Mouse (Mus musculus) limb, embryonic 11.5 days (tissue): Measurements from ENCODE around the gene Ffar4. TPM values are rescaled to one million over a fixed set of nuclear protein-coding genes. Genes with fewer than 3 reads are reported as not detected.

Experiments used
- ATAC-seq: fragments of 200-750 bp; cut with Nextera tagmentation; 2 replicates; pipeline ENCODE4 v1.8.0; 2017; ENCODE audit warnings: low read depth; ENCODE audit not compliant: insufficient number of reproducible peaks, low FRiP score, low TSS enrichment
- DNase-seq: peaks from one replicate; pipeline ENCODE4 v3.0.0-alpha.2; 2015; ENCODE audit warnings: low spot score
- H3K27ac ChIP-seq: fragments of 300-500 bp; sonication (generic); replicated peaks from 2 replicates; pipeline ENCODE4 v1.5.1; 2014; ENCODE audit warnings: low read depth, mild to moderate bottlenecking, low read length
- H3K27me3 ChIP-seq: fragments of 300-500 bp; sonication (generic); 2 replicates; pipeline ENCODE4 v1.6.1; 2014; ENCODE audit warnings: mild to moderate bottlenecking, low read length, mixed read lengths; ENCODE audit not compliant: control insufficient read depth, insufficient read depth
- H3K36me3 ChIP-seq: fragments of 300-500 bp; sonication (generic); 2 replicates; pipeline ENCODE4 v1.6.1; 2014; ENCODE audit warnings: mild to moderate bottlenecking, low read length, moderate library complexity, mixed read lengths; ENCODE audit not compliant: control insufficient read depth, insufficient read depth
- H3K4me1 ChIP-seq: fragments of 300-500 bp; sonication (generic); 2 replicates; pipeline ENCODE4 v1.6.1; 2014; ENCODE audit warnings: low read length, mixed read lengths; ENCODE audit not compliant: control insufficient read depth, insufficient read depth
- H3K4me2 ChIP-seq: fragments of 300-500 bp; sonication (generic); 2 replicates; pipeline ENCODE4 v1.6.1; 2014; ENCODE audit warnings: low read depth, mild to moderate bottlenecking, moderate library complexity; ENCODE audit not compliant: severe bottlenecking
- H3K4me3 ChIP-seq: fragments of 300-500 bp; sonication (generic); 2 replicates; pipeline ENCODE4 v1.5.1; 2014; ENCODE audit warnings: low read depth, low read length
- H3K9ac ChIP-seq: fragments of 300-500 bp; sonication (generic); 2 replicates; pipeline ENCODE4 v1.6.1; 2014; ENCODE audit warnings: mild to moderate bottlenecking, low read length
- H3K9me3 ChIP-seq: fragments of 300-500 bp; sonication (generic); 2 replicates; pipeline ENCODE4 v1.6.1; 2016; ENCODE audit warnings: low read length; ENCODE audit not compliant: control insufficient read depth
- WGBS: fragments of 180-500 bp; shearing (Covaris S2); extraction: QIAGEN DNeasy Blood & Tissue Kit; methylation state at CpG from one replicate; pipeline ENCODE4 v1.1.7; 2014; 5-methylcytosine and 5-hydroxymethylcytosine counted together
- polyA plus RNA-seq: library from polyadenylated mRNA; unstranded; fragments of >200 nt; fragmentation: Nextera tagmentation; extraction: Ambion mirVana; gene quantifications from 2 replicates; pipeline ENCODE4 v1.2.1, GENCODE M21; 2014

The Ffar4 gene
- polyA plus RNA-seq = 0.31 and 0.72 TPM in 2 replicates

DNA sequence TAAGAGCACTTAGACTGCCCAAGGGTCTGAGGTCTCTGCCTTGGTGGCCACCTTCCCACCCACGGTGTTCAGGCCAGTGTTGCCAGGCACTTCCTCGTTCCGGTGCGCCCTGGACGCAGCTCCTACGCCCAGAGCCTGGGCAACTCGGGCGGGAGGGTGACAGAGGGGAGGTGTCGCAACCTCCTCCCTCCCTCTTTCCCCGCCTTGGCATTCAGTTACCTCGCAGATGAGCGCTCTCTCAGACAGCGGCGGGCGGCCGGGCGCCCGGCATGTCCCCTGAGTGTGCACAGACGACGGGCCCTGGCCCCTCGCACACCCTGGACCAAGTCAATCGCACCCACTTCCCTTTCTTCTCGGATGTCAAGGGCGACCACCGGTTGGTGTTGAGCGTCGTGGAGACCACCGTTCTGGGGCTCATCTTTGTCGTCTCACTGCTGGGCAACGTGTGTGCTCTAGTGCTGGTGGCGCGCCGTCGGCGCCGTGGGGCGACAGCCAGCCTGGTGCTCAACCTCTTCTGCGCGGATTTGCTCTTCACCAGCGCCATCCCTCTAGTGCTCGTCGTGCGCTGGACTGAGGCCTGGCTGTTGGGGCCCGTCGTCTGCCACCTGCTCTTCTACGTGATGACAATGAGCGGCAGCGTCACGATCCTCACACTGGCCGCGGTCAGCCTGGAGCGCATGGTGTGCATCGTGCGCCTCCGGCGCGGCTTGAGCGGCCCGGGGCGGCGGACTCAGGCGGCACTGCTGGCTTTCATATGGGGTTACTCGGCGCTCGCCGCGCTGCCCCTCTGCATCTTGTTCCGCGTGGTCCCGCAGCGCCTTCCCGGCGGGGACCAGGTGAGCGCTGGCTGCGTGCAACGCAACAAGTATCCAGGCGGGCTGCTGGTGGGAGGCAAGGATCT lies at the start of gene Ffar4:
Gene Ffar4 (plus strand): TSS at position 214 of the 901 bp plus-strand sequence.
- Histone ChIP-seq H3K4me1 (peaks cover 7% of the 10 kb centered on the region), H3K9me3 (no peaks in the 10 kb centered on the region), H3K9ac (no peak within 1 kb of the TSS), H3K27me3 (peaks cover 35% of the 10 kb centered on the region), H3K36me3 (no peaks in the 10 kb centered on the region), H3K4me2 (peak within 1 kb of the TSS; percentile 44), H3K4me3 (peak within 1 kb of the TSS; percentile 22), H3K27ac (no peak within 1 kb of the TSS)
- no peak; the same call in 1 of the 2 replicates for ATAC-seq
- peak; percentile 48 for DNase-seq
- 1% methylated on average over 75 of the region's 77 CpGs for WGBS

DNA sequence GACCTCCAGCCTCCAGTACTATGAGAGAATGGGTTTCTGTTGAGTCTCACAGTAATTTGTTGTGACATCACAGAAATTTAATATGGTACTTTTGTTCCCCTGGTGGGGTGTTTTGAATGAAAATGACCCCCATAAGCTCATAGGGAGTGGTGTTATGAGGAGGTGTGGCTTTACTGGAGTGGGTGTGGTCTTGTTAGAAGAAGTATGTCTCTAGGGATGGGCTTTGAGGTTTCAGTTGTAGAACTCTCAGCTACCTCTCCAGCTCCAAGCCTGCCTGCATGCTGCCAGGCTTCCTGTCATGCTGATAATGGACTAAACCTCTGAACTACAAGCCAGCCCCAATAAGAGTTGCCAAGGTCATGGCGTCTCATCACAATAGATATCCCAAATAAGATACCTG lies 47.2 kb upstream of the Ffar4 start:
- WGBS = 85% methylated on average over 1 of the region's 1 CpGs
- no peaks in the 10 kb centered on the region for H3K36me3 ChIP-seq
- H3K27ac ChIP-seq = no peak overlapping the region
- no peaks in the 10 kb centered on the region for H3K27me3 ChIP-seq
- ATAC-seq (no peak), DNase-seq (no peak)
- H3K4me1 ChIP-seq = peaks cover 3% of the 10 kb centered on the region; the same call in 1 of the 2 replicates
- no peak overlapping the region for H3K4me2 ChIP-seq
- no peak overlapping the region for H3K9ac ChIP-seq
- no peaks in the 10 kb centered on the region for H3K9me3 ChIP-seq
- no peak overlapping the region for H3K4me3 ChIP-seq

DNA sequence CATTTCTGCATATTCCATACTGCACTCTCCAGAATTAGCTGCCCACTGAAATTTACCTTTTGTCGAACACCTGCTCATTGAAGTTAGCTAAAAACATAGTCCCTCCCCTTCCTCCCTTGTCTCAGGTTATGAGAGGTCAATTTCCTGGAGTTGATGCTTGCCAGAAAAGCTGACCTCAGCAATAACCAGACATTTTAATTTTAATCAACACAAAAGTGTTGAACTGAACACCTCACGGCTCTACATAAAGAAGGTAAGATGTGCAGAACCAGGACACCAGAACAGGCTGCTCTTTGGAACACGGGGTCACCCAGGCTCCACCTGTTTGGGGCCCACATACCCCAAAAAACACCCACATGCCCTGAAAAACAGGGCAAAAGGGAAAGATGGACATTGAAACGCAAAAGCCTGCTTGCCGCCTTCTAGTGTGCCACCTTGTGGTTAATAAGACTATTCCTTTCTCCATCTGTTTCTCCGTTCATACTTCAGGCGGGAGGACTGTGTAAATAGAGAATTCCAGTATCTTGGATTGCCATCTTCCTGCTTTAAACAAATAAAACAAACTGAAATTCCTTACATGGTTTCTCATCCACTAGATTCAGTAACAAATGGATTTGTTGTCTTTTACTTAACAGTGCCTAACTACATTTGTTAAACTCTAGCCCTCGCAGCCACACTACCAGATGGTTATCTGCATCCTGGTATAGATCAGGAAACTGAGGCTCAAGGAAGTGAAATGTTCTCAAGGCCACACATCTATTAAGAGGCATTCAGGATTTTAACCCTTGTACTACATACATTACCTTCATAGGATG lies 43.4 kb upstream of the Ffar4 start:
- Histone ChIP-seq H3K4me2 (peak overlapping the region; percentile 39), H3K9ac (no peak overlapping the region), H3K27ac (no peak overlapping the region), H3K4me1 (peaks cover 10% of the 10 kb centered on the region), H3K36me3 (0 out of 2 replicates have a peak, but pooled peaks cover 2% of the 10 kb centered on the region), H3K27me3 (no peaks in the 10 kb centered on the region), H3K4me3 (peak overlapping the region; percentile 60), H3K9me3 (no peaks in the 10 kb centered on the region)
- ATAC-seq (no peak), DNase-seq (peak; percentile 44)
- WGBS = 29% methylated on average over 8 of the region's 8 CpGs

DNA sequence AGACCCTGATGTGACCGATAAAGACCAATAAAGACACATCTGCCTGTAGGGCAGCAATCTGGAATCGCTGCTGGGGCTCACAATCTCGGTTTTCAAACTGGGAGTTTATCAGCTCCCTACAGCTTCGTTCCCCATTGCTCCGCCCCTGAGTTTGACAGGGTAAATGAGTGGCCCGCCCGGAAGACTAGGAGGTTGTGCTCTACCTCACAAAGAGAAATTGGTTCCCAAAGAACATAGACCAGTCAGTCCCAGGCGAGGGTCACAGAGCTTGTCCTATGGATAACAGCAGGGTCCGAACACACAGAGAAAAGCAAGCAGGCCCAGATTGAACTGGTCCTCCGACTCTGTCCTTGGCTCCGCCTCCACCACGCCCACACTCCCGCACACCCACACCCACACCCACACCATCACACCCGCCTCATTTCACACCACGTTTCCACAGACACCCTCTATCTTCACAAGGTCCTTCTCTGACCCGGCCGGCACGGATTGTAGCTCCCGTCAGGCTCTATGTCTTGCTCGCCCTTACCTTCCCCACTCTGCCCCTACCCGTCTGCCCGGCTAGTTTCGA lies 42.6 kb upstream of the Ffar4 start:
- Histone ChIP-seq H3K4me1 (peaks cover 10% of the 10 kb centered on the region), H3K36me3 (0 out of 2 replicates have a peak, but pooled peaks cover 2% of the 10 kb centered on the region), H3K27me3 (no peaks in the 10 kb centered on the region), H3K27ac (no peak overlapping the region), H3K4me2 (peak overlapping the region; percentile 39), H3K9ac (no peak overlapping the region), H3K4me3 (peak overlapping the region; percentile 60), H3K9me3 (no peaks in the 10 kb centered on the region)
- under 1% methylated on average over 23 of the region's 23 CpGs for WGBS
- ATAC-seq (peak; percentile 88), DNase-seq (no peak)

DNA sequence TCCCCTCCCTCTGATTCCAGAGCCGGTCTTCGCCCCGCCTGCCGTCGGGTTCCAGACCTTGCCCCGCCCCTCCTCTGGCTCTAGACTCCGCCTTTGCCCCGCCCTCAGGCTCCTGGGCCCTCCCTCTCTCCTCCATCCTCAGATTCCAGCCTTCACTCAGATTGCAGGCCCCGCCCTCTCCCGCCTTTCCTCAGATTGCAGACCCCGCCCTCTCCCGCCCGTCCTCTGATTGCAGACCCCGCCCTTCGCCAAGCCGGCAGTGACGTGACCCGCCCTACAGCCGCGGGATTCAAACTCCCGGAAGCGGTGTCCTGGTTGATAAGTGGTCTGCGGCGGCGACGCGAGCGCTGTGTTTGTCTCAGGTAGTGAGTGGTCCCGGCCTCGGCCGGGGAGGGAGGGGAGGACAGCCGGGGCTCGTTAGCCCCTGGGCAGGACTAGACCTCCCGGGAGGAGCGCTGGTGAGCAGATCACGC lies 42.1 kb upstream of the Ffar4 start, which contains the start of gene Cep55:
Gene Cep55 (plus strand): TSS at position 292 of the 473 bp plus-strand sequence.
- Histone ChIP-seq H3K27ac (0 out of 2 replicates have a peak within 1 kb of the TSS, but pooled peaks have one; percentile 3), H3K36me3 (0 out of 2 replicates have a peak, but pooled peaks cover 2% of the 10 kb centered on the region), H3K4me2 (peak within 1 kb of the TSS; percentile 65), H3K4me1 (peaks cover 10% of the 10 kb centered on the region), H3K4me3 (peak within 1 kb of the TSS; percentile 60), H3K27me3 (no peaks in the 10 kb centered on the region), H3K9ac (peak within 1 kb of the TSS; percentile 63), H3K9me3 (no peaks in the 10 kb centered on the region)
- ATAC-seq (peak; percentile 96), DNase-seq (peak; percentile 99)
- under 1% methylated on average over 36 of the region's 36 CpGs for WGBS

DNA sequence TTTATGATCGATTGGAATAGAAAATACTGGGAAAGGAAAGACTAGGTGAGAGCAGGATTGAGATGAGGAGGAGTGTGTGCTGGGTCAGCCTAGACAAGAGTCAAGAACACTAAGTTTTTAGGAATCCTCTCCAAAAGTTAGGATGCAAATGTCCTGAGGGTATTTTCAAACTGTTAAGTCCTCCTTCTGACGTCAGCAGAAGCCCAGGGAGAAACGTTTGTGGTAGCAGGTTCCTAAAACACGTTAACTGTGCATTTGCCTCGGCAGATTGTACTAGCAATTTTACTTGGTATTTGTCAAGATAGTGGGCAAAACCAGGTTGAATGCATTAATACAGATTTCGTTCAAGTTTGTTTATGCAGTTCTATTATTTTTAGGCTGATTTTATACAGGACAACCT lies 41.1 kb upstream of the Ffar4 start:
- ATAC-seq = no peak
- H3K4me1 ChIP-seq = peaks cover 10% of the 10 kb centered on the region
- H3K27ac ChIP-seq = no peak overlapping the region
- H3K4me2 ChIP-seq = peak overlapping the region; percentile 65
- H3K9ac ChIP-seq = peak overlapping the region; percentile 22; the same call in 1 of the 2 replicates
- H3K27me3 ChIP-seq = no peaks in the 10 kb centered on the region
- H3K9me3 ChIP-seq = no peaks in the 10 kb centered on the region
- H3K36me3 ChIP-seq = peaks cover 6% of the 10 kb centered on the region; the same call in 1 of the 2 replicates
- no peak for DNase-seq
- H3K4me3 ChIP-seq = peak overlapping the region; percentile 60
- 21% methylated on average over 6 of the region's 6 CpGs for WGBS

DNA sequence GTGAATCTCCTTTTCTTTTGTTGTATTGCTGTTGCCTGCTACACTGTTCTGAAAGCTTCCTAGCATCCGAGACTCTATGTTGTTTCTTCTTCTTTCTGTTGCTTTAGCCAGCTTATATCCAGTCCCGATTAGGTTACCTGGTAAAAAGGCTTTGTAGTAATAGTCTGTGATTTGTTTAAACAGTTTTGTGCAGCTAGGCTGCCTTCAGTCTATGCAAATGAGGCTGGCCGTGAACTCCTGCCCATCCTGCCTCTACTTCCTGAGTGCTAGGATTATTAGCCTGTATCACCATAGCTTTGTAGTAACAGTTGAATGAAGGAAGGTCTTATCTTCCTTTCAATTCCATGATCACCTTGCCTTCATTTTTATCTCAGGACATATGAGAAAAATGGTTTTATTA lies 40.6 kb upstream of the Ffar4 start:
- ATAC-seq = no peak
- H3K36me3 ChIP-seq = peaks cover 6% of the 10 kb centered on the region; the same call in 1 of the 2 replicates
- DNase-seq = no peak
- no peak overlapping the region for H3K27ac ChIP-seq
- WGBS = 59% methylated on average over 3 of the region's 3 CpGs
- H3K9me3 ChIP-seq = no peaks in the 10 kb centered on the region
- H3K4me3 ChIP-seq = peak overlapping the region; percentile 60
- H3K4me1 ChIP-seq = peaks cover 10% of the 10 kb centered on the region
- H3K4me2 ChIP-seq = peak overlapping the region; percentile 65
- H3K9ac ChIP-seq = no peak overlapping the region
- H3K27me3 ChIP-seq = no peaks in the 10 kb centered on the region
